ENCODE assay signal across 24 mouse cellular contexts in the genomic region with DNA sequence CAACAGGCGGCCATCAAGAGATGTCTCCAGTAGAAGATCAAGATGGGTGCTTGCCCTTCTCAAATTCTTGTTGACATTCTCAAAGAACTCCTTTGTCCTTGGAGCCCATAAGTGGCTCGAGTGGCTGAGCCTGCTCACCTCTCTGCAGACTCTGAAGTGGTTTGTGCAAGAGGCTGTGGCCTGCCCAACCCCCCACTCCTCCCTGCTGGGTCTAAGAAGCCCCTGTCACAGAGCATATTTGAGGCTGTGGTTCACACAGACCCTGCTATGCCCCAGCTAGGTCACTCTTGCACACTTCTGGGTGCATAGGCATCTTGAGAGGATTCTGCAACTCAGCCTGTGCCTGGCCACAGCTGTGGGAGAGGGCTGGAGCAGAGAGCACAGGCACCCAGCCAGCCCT. TPM values are rescaled to one million over a fixed set of nuclear protein-coding genes. Genes with fewer than 3 reads are reported as not detected.
DNase-seq lines count a peak whose midpoint lies in the region; ATAC-seq and TF ChIP-seq lines count a peak whose summit lies in the region.
"Had no signal": no experiment of that assay in that cellular context is flagged by ENCODE, and none has a peak within 500 bp of the region (broad histone marks: within the 10 kb centered on the region; RNA-seq: fewer than 3 reads in every experiment).

No protein-coding gene starts in this region.

- H3K36me3 ChIP-seq in hindbrain, embryonic 13.5 days = no peaks in the 10 kb centered on the region
- no peaks in the 10 kb centered on the region for H3K36me3 ChIP-seq in hindbrain, embryonic 11.5 days (ENCODE audit: control insufficient read depth, insufficient read depth, low read length)
- no peaks in the 10 kb centered on the region for H3K36me3 ChIP-seq in lung, embryonic 15.5 days
- no peaks in the 10 kb centered on the region for H3K36me3 ChIP-seq in midbrain, postnatal 0 days (ENCODE audit: insufficient read depth, low read length)
- H3K36me3 ChIP-seq: embryonic facial prominence, embryonic 15.5 days; heart, embryonic 15.5 days; liver, embryonic 13.5 days; neural tube, embryonic 15.5 days had no signal

- no peak overlapping the region for H3K4me3 ChIP-seq in hindbrain, embryonic 13.5 days
- no peak overlapping the region for H3K4me3 ChIP-seq in hindbrain, embryonic 11.5 days (ENCODE audit: low read depth, low read length)
- no peak overlapping the region for H3K4me3 ChIP-seq in lung, embryonic 15.5 days
- no peak overlapping the region for H3K4me3 ChIP-seq in midbrain, postnatal 0 days (ENCODE audit: low read depth, low read length)
- H3K4me3 ChIP-seq: embryonic facial prominence, embryonic 15.5 days; heart, embryonic 15.5 days; liver, embryonic 13.5 days; neural tube, embryonic 15.5 days had no signal

- 0 out of 2 replicates have a peak, but pooled peaks cover 12% of the 10 kb centered on the region for H3K27me3 ChIP-seq in hindbrain, embryonic 13.5 days
- H3K27me3 ChIP-seq in hindbrain, embryonic 11.5 days (ENCODE audit: control insufficient read depth, insufficient read depth, low read length) = no peaks in the 10 kb centered on the region; the same call in 1 of the 2 replicates
- H3K27me3 ChIP-seq in lung, embryonic 15.5 days = no peaks in the 10 kb centered on the region
- H3K27me3 ChIP-seq in midbrain, postnatal 0 days (ENCODE audit: insufficient read depth, low read length) = no peaks in the 10 kb centered on the region
- H3K27me3 ChIP-seq: liver, embryonic 13.5 days had no signal

- intact Hi-C loops in left cerebral cortex, postnatal 4 days (cut with DNase I) = no loop called here

- WGBS in hindbrain, embryonic 13.5 days = 43% methylated on average over 2 of the region's 2 CpGs
- WGBS in hindbrain, embryonic 11.5 days = 50% methylated on average over 2 of the region's 2 CpGs
- WGBS in lung, embryonic 15.5 days = 32% methylated on average over 2 of the region's 2 CpGs
- 47% methylated on average over 2 of the region's 2 CpGs for WGBS in midbrain, postnatal 0 days

- H3K4me2 ChIP-seq in hindbrain, embryonic 13.5 days = no peak overlapping the region
- no peak overlapping the region for H3K4me2 ChIP-seq in hindbrain, embryonic 11.5 days (replicated peaks; ENCODE audit: low read depth, low read length)
- H3K4me2 ChIP-seq in lung, embryonic 15.5 days = no peak overlapping the region
- no peak overlapping the region for H3K4me2 ChIP-seq in midbrain, postnatal 0 days (ENCODE audit: low read depth, low read length, poor library complexity, severe bottlenecking)
- H3K4me2 ChIP-seq: embryonic facial prominence, embryonic 15.5 days; heart, embryonic 15.5 days; liver, embryonic 13.5 days; neural tube, embryonic 15.5 days had no signal

- ATAC-seq in hindbrain, embryonic 13.5 days (ENCODE audit: low FRiP score) = no peak
- ATAC-seq in hindbrain, embryonic 11.5 days (ENCODE audit: low FRiP score) = no peak
- peak; percentile 78 for ATAC-seq in lung, embryonic 15.5 days (ENCODE audit: borderline replicate concordance, extremely low read depth, low FRiP score, low TSS enrichment)
- ATAC-seq in midbrain, postnatal 0 days (ENCODE audit: low FRiP score) = no peak

- peaks cover 39% of the 10 kb centered on the region for H3K4me1 ChIP-seq in hindbrain, embryonic 13.5 days (replicated peaks)
- H3K4me1 ChIP-seq in hindbrain, embryonic 11.5 days (replicated peaks; ENCODE audit: control insufficient read depth, insufficient read depth, low read length) = no peaks in the 10 kb centered on the region; the same call in 1 of the 2 replicates
- H3K4me1 ChIP-seq in lung, embryonic 15.5 days = peaks cover 22% of the 10 kb centered on the region
- peaks cover 6% of the 10 kb centered on the region for H3K4me1 ChIP-seq in midbrain, postnatal 0 days (ENCODE audit: insufficient read depth, low read length)
- H3K4me1 ChIP-seq: liver, embryonic 13.5 days had no signal

- H3K9ac ChIP-seq in hindbrain, embryonic 13.5 days = peak overlapping the region; percentile 29
- H3K9ac ChIP-seq in hindbrain, embryonic 11.5 days (ENCODE audit: low read depth, low read length) = no peak overlapping the region
- H3K9ac ChIP-seq in lung, embryonic 15.5 days = no peak overlapping the region
- no peak overlapping the region for H3K9ac ChIP-seq in midbrain, postnatal 0 days (replicated peaks; ENCODE audit: low read length, poor library complexity, severe bottlenecking)
- H3K9ac ChIP-seq: embryonic facial prominence, embryonic 15.5 days; heart, embryonic 15.5 days; liver, embryonic 13.5 days; neural tube, embryonic 15.5 days had no signal

- TF ChIP-seq CTCF in midbrain, postnatal 0 days (IDR thresholded peaks at IDR 0.05) = no peak

- H3K27ac ChIP-seq in hindbrain, embryonic 13.5 days = no peak overlapping the region
- no peak overlapping the region for H3K27ac ChIP-seq in hindbrain, embryonic 11.5 days (ENCODE audit: low read depth, low read length)
- peak overlapping the region; percentile 79 for H3K27ac ChIP-seq in lung, embryonic 15.5 days
- peak overlapping the region; percentile 38; the same call in 1 of the 2 replicates for H3K27ac ChIP-seq in midbrain, postnatal 0 days (ENCODE audit: low read depth, low read length)
- H3K27ac ChIP-seq: embryonic facial prominence, embryonic 15.5 days; heart, embryonic 15.5 days; liver, embryonic 13.5 days; neural tube, embryonic 15.5 days; stomach, postnatal 0 days had no signal

- no peak for DNase-seq in hindbrain, embryonic 11.5 days (ENCODE audit: low spot score)
- DNase-seq in lung, postnatal 36 days = peak; percentile 72
- DNase-seq in midbrain, postnatal 0 days (ENCODE audit: low spot score) = no peak
- no peak for DNase-seq in left cerebral cortex, adult 9 months (ENCODE audit: low spot score in 2 of 2)
- no peak for DNase-seq in left cerebral cortex, postnatal 4 days
- DNase-seq: adrenal gland, adult 8-10 months; cerebellum, adult 2 months; cerebellum, postnatal 25 days; embryo, embryonic 11 days; gastrocnemius, postnatal 36 days; heart, postnatal 36 days; kidney, adult 11 months; kidney, postnatal 4 days; liver, embryonic 13.5 days; right cerebral cortex, adult 18-20 months; thymus, adult 2 months had no signal

- H3K9me3 ChIP-seq in hindbrain, embryonic 13.5 days = no peaks in the 10 kb centered on the region
- H3K9me3 ChIP-seq in hindbrain, embryonic 11.5 days (ENCODE audit: control insufficient read depth, low read length) = no peaks in the 10 kb centered on the region
- H3K9me3 ChIP-seq in lung, embryonic 15.5 days = no peaks in the 10 kb centered on the region
- no peaks in the 10 kb centered on the region for H3K9me3 ChIP-seq in midbrain, postnatal 0 days (ENCODE audit: low read length)
- H3K9me3 ChIP-seq: embryonic facial prominence, embryonic 15.5 days; heart, embryonic 15.5 days; liver, embryonic 13.5 days; neural tube, embryonic 15.5 days had no signal

RNA-seq across cellular contexts. Expression of a gene that starts 46.0 kb away (rescaled TPM):
- 28.4 and 32.5 TPM in 2 replicates for polyA plus RNA-seq in hindbrain, embryonic 13.5 days (2015; fragmentation: Nextera tagmentation; extraction: Ambion mirVana)
- 4.9 and 5.1 TPM in 2 replicates for polyA plus RNA-seq in hindbrain, embryonic 11.5 days (2014; fragmentation: Nextera tagmentation; extraction: Ambion mirVana)
- 0.21 and 0.37 TPM in 2 replicates for polyA plus RNA-seq in lung, embryonic 15.5 days (2015; fragmentation: Nextera tagmentation; extraction: Ambion mirVana)
- total RNA-seq in midbrain, postnatal 0 days (2014; rRNA removed) = 101 and 115 TPM in 2 replicates
- 60.7 and 65.7 TPM in 2 replicates for polyA plus RNA-seq in midbrain, postnatal 0 days (2015; fragmentation: Nextera tagmentation; extraction: Ambion mirVana)
- total RNA-seq in left cerebral cortex, postnatal 4 days (2021) = 100 to 1,000 TPM; 130 to 156 TPM
- total RNA-seq: MEL had no signal
- polyA plus RNA-seq: C2C12 had no signal

Comparison
In these comparisons a context has a peak if more than half of its experiments do, and no peak if none do; other contexts are left out.
1. H3K27ac ChIP-seq: peak in lung, embryonic 15.5 days (single experiment) and midbrain, postnatal 0 days (single experiment); none in hindbrain, embryonic 13.5 days (single experiment) and hindbrain, embryonic 11.5 days (single experiment).